Mouse (Mus musculus) right cerebral cortex, postnatal 25 days (tissue): ENCODE results near the gene Hdac10.
A peak's percentile ranks its signal among the peaks of the same experiment; 100 is the strongest.

Experiments used
- DNase-seq: peaks from one replicate; pipeline ENCODE4 v3.0.0; 2022

The Hdac10 gene

DNA sequence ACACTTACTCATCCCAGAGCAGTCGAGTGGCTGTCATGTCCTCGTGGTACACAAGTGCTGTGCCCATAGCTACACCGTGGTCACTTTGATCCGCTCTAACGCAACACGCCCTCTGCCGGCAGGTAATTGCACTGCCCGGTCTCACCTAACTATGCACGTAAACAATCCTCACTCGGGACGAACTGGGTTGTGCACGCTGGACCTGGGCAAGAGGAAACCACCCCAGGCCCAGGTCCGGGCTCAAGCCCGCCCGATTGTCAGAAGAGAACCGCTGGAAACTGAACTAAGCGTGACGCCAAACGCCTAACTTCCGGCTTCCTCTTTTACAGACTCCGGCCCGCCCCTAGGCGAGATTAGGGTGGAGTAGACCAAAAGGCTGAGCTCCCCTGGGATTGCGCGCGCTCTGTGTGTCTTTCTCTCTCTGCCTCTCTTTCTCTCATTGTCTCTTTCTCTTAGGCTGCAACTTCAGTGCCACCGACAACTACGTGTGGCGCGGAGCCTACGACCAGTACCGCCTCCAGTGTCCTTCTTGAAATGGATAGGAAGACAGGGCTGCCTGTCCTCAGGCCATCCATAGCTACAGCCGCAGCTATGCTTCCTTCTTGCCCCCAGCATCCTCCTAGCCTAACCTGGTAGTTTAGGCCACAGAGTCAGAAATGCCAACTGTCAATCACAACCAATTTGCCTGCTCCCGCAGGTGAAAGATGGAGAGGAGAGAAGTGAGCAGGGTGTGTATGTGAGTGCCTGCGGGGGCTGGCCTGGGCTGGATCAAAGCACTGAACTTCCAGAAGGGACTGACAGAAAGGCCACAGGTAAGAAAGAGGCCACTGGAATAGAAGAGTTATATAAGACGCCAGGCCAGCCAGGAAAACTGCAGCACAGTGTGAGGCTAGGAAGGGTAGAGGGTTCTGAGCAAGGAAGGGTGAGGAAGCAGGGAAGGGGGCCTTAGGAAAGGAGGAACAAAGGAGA is at the start of gene Hdac10:
Hdac10 (minus strand) TSS at position 319 of the 969 bp plus-strand sequence.
- peak; percentile 85 for DNase-seq

DNA sequence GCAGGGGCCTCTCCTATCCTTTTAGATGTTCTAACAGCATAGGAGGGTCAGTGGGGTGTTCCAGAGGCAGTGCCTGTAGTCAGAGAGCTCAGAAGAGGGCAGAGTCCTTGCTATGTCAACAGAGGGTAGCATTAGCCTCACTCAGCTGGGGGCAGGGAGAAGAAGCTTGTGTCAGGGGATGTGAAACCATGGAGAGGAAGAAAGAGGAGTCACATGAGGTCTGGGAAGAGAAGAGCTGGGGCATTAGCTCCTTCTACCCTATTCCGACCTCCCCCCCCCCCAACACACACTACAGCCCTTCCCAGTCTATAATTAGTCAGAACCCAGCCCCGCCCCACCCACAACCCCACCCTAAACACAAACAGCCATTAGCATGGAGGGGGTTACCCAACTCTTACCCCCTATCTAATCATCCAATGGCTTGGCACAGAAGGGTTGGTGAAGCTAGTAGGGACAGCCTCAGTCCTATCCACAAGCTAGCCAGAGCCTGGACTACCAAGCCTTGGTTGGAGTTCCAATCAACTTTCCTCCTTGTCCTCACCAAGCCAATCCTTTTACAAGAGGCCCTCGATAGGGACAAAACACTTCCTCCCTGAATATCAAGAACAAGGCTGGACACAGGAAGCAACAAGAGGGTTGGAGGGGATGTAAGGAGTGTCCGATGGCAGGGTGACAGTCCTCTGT is 49.2 kb upstream of the Hdac10 start:
- no peak for DNase-seq

DNA sequence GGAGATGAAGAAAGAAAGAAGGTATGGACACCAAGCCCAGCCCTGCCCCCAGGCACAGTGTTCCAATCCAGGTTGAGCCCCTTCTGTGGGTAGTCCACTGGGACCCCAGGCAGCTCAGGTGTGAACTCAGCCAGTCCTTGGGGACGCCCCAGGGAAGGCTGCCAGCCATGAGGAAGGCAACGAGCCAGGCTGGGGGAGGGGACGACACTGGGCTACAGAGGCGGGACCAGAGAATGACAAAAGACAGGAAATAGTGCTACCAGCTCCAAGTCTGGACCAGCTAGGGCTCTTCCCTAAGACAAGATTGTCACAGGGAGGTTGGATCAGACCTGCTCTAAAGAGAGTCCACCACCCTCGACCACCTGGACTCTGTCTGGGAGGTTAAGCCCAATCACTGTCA is 48.6 kb upstream of the Hdac10 start:
- peak; percentile 41 for DNase-seq

DNA sequence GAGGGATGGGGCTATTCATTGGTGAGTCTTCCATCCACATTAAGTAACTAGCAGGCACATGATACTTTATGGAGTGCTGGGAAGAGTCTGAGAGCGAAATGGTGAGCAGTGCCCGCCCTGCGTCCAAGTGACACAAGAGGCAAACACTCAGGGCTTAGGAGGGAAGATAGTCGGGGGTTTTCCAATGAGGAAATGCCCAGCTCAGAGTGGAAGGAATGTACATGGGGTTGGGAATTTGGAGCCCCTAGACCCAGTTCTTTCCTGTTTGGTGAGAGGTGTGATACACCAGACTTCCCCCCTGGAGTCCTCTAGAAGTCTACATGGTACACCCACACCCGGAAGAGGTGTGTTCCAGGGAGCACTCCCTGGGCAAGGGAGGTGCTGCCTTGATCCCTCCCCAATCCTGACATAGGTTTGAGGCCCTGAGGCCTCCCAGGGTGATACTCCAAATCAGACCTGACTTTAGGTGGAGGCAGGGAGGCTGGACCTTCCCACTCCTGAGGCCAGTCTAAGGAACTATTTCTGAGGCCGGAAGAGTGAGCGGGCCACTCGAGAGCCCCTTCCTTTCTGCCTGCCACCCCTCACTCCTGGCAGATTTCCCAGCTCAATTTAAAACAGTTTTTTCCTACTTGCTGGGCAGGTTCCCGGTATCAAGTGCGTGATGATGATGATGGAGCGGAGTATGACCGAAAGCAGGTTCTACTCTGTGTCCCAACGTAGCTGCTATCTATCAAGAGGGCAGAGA is 47.1 kb upstream of the Hdac10 start:
- DNase-seq, result no peak

DNA sequence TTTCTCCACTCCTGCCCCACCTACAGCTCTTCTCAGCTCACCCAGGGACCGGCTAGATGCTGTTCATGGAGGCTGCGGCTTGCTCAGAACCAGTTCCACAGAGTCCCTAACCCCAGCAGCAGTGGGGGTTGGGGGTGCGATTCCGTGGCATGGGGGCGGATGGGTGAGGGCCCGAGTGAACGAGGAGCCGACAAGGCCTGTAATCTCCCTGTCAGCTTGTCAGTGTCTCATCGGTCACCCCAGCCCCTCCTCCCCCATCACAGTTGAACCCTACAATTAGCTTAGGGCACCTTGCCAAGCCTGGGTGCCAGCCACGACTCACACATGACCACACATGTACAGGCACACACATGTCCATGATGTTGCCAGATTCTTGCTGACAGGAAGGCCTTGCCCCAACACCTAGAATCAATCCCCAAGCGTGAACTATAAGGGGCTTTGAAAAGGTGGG is 46.4 kb upstream of the Hdac10 start:
- DNase-seq, result no peak

DNA sequence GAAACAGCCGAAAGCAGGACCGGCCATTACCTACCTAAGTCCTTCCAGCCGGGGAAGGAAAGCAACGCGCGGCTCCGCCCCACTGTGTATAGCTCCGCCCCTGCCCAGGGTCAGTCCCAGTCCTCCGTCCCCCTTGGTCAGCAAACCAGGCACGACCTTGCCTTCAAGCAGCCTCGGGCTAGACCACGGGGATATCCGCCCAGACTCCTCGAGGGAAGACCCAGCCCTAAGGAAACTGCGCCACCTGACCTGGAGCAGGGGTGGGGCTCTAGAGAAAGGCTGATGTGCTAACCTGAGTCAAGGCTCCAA is 45.4 kb upstream of the Hdac10 start:
- peak; percentile 40 for DNase-seq

DNA sequence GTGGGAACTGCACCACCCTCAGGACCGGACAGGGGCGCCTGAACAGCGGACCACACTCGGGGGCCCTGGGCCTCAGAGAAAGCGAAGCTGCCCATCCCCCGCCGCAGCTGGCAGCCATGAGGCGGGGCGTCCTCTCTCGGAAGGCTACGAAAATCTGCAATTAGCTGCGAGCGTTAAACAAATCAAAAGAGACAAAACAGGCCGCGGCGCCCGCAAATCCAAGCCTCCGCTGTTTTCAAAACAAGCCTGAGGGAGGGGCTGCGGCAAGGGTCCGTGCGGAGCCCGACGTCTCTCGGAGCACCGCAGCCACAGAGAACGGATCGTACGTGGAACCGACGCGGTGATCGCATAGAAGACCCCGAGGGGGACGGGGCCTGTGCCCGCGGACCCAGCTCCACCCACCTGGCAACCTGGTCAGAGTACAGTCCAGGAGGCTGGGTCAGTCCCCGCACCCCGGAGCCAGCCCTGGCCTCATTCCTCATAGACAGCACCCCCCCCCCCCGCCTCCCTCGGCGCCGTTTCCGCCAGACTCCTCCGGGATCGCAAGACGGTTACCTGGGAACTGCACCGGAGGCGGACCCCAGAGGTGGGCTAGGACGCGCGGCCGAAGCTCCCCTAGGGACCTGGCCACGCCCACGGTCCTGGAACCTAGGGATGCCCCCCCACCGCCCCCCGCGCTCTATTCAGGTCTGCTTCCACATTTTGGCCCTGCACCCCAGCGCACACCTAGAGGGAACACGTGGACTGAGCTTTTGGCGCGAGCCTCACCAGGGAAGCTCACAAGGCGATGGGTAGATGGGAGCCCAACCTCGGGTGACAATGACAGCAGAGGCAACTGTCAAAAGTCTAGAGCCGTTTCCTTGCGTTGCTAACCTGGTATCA is 44.8 kb upstream of the Hdac10 start:
- DNase-seq, result peak; percentile 47

DNA sequence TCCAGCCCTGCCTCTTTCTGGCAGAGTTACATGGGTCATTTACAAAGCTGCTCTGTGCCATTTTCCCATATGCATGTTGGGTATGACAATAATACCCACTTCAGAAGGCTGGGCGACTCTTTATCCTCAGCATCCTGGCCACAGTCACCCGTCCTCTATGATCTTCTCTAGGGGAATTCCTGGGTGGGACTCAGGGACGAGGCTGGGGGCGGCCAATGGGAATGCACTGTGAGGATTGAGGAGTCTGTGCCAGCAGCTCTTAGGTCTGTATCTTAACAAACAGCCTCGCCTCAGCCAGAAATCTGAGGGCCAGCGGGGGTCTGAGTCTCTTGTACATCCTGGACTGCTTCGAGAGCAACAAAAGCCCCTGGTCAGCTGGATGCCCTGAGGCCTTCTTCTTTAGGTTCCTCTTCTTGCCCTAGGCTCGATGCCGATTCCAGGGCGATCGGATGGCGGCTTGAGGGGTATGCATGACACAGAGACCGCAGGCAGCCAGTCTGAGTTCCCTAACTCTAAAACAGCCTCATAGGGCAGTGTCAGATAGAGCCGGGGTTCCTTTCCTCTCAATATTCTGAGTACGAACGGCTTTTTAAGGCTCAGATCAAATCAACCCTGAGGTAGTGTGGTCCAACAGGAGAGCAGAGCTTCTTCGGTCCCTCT is 43.9 kb upstream of the Hdac10 start:
- DNase-seq, result no peak

DNA sequence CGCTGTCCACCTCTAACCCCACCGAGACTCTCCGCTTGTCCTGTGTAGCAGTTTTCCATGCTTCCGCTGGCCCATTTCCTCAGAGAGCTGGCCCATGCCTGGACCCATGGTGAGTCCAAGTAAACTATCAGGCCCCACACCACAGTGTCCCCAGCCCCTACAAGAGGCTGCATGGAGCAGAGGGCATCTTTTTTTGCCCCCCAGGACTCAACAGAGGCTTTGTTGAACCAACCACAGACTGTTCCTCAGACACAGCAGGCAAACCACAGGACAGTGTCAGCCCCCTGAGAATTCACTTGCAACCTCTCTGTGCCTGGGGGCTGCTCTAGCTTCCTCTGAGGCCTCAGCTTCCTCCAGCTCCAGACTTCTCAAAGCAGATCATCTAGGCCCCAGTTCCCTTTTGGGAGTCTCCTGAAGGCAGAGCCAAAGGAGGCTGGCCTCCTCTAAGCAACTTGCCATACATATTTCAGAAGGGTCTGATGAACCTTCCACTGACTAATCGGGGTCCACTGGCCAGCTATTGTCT is 43.1 kb upstream of the Hdac10 start:
- no peak for DNase-seq

DNA sequence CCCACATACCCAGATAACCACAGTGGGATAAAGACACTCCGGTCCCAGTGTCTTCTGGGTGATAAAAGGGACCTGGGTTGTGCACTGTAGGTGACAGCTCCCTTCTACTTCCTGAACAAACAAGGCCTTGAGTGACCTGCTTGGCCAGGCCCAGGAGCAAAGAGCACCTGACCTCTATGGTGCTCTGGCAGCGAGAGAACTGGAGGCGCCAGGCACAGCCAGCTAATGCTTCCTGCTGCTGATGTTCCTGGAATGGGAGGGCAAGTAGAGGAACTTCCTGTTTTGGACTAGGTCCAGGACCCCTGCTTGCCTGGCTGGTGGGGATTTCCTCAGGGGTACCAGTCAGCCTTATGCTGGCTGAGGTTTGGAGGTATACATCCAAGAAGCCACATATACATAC is 41.6 kb upstream of the Hdac10 start:
- no peak for DNase-seq

DNA sequence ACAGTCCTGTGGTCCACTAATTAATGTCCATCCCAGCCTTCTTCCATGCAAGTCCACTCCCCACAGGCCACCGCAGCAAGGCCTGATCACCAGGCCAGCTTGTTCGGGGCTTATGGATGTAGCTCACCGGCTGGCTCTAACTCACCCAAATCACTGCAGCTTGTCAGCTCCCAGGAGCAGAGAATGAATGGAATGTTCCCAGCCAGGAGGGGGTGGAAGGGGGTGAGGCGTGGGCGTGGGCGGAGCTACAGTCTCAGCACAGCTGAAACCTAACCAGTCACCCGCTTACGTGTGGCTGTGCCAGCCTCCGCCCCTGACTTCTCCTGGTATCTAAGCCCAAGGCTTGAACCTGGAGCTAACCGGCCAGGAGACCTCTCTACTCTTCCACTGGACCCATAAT is 40.9 kb upstream of the Hdac10 start:
- peak; percentile 73 for DNase-seq

DNA sequence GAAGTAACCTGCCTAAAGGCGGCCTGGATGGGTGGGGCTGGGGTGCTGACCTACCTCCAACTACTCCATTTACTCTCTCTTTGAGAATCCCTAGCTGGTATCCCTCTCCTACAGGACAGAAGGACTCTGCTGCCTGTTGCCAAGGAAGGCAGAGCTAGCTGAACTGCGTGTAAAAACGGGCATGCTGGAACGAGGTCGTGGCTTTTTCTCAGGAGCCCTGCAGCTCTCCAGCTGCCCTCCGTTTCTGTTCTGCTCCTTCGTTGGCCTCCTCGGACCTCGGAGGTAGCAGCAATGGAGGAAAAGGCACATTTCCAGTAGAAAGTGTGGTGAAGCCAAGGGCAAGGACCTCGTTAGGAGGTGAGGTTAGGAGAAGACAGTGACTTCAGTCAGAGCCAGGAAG is 40.4 kb upstream of the Hdac10 start:
- no peak for DNase-seq

DNA sequence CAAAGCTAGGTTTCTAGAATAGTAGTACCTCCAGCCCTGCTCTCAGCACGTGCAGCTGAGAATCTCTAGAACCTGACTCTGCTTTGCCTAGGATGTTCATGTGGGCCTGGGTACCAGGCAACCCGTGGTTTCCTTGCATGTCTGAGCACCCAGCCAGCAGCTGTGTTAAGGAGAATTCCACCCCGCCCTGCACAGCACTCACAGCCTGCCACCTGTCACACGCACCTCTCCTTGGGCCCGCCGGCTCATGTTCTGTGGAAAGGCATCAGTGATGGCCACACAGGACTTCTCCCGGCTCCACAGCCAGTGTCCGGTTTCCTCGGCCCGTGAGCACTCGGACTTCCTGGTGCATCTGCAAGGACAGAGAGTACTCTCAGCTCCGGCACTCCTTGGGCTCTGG is 37.0 kb upstream of the Hdac10 start:
- no peak for DNase-seq

DNA sequence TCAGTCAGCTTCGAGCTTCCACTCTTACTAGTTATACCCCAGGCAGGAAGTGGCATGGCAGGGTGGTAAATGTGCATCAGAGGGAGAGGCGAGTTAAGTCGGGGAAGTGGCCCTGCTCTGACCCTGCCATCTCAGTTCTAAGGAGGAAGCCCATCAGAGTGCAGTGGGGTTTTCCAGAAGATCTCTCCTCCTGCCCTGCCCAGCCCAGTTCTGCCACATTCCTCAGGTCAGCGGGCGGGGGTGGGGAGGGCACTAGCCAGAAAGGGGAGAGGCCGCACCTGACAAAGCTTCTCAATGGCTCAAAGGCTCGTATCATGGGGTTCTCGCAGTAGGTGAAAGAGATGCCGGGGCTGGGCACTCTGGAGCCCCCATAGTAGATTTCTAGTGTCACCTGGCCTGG is 32.9 kb upstream of the Hdac10 start:
- DNase-seq, result no peak

DNA sequence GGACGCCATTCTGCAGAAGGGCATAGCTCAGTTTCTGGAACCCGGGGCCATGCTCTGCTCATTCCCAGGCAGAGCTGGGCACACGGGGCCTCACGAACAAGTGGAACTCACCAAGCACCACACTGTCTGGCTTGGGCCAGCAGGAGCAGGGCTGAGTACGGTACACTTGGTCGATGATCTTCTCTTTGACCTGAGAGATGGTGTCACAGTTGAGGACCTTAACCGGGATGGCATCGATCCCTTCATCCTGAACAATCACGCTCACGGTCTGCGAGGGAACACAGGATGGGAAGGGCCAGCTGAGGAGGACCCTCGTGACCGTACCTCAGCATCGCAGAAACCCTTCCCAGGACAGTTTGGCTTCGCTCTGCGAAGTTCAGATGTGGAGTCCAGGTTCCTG is 30.0 kb upstream of the Hdac10 start:
- DNase-seq, result no peak

DNA sequence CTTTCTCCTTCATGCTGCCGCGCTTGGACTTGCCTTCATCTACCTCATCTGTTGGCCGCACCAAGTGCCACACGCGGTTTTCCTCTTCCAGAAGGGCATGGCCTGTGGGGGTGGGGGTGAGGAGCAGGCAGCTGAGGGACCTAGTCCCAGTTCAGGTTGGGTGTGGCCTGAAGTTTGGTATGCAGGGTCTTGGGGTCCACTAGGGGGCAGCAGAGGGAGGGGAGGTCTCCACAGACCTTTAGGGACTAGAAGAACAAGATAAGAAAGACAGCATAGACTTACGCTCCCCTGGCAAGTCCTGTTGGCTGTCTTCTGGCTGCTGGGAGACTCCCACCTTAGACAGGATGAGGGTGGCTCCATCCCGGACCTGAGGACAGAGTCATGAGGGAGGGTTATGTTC is 29.5 kb upstream of the Hdac10 start:
- DNase-seq, result no peak

DNA sequence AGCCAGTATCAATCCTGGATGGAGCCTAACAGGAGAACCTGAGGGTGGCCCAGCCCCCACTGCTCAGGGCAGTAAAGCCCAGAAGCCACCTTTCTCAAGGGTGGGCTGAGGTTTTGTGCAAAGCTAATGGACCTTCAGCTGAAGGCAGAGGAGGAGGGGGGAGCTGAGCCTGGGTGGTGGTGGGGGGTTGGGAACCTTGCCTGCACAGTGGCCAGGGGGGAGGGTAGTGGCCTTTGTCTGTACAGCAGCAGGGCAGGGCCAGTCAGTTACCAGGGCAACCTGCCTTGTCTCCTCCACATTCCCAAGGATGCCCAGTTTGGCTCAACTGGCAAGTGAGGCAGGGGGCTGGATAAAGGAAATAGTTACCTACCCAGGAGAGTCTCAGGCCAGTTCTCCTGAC is 23.8 kb upstream of the Hdac10 start:
- DNase-seq, result no peak

DNA sequence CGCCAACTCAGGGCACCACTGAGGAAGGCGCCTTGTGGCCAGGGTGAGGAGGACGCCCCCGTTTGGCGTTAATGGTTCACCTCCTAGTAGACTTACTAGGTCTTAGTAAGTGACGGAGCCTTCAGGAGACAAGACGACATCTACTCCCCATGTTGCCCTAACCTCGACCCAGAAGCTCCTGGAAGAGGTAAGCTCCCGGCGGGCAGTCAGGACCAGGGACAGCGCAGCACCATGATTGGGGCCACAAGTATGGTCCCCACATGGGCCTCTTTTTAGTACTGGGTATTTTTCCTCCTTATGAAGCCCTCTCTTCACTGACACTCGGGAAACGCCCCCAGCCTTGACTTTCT is 21.5 kb upstream of the Hdac10 start:
- DNase-seq, result no peak

DNA sequence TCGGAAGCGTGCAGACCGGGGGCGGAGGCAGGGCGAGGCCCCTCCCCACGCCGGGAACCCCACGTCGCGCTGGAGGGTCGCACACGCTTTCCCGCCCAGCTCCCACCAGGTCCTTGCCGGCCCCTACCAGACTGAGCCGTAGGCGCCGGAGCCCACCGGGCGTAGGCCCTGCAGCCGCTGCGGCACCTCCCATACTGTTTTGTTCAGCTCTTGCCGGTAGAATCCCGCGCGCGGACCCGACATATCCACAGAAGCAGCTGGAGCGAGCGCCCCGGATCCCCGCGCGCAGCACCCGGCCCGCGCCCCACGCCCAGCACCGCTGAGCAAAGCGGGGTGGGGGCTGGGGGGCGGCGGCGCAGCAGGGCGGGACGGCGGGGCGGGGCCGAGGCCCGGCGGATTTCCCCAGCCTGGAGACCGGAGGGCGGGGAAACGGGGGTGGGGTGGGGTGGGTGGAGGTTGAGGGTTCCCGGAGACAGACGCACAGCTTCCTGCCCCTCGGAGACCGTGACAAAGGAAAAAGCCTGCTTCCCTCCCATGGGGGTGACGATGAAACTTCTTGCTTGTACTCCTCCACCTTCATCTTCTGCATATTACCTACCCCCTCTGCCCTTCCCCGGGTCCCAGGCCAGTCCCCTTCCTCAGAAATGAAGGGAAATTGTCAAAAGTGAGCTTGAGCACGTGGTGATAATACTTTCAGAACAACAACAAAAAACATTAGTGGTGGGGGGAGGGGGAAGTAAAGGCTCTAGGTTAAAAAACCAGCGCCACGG is 21.0 kb upstream of the Hdac10 start, which contains the start of gene Mapk11:
Mapk11 (minus strand) TSS at position 358 of the 770 bp plus-strand sequence.
- peak; percentile 55 for DNase-seq

DNA sequence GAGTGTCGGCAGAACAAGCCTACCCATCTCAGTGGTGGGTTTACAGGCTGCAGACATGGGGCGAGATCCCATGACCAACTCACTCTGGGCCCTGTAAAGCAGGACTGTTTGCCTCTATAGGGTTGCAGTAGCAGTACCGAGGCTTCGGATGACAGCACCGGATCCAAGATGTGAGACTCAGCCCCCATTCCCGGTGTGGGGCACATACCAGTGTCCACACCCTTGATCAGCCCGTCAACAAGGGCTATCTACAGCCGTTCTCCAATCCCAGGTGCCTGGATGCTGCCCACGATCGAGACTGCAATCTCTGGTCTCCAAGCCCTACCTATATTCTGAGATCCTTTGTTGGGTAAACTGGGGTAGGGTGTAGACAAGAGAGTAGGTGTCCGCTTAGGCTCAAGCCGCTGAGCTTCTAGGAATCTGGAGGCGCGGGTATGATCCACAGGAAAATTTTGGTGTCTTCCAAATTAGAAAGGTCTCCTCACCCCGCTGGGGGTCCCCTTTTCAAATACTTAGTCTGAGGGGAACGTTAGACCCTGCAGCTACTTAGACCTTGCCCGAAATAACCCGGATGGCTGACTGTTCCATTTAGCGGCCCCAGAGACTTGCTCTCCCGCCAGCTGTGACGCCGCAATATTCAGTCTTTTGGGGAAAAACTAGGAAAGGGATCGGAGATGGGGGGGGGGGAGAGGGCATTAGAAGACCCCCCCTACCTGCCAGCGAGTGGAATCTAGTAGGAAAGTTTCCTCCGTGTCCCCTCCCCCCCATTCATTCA is 20.2 kb upstream of the Hdac10 start:
- no peak for DNase-seq
